Mouse (Mus musculus) intestine, embryonic 14.5 days (tissue): ENCODE data around the gene Mknk1. TPM values are rescaled to one million over a fixed set of nuclear protein-coding genes. Genes with fewer than 3 reads are reported as not detected.

ENCODE experiments used
- ATAC-seq: fragments of 200-750 bp; cut with Nextera tagmentation; replicated peaks from 2 replicates; pipeline ENCODE4 v1.8.0; 2017; ENCODE audit warnings: low read depth, moderate number of reproducible peaks, moderate TSS enrichment, moderate library complexity; ENCODE audit not compliant: low FRiP score, low TSS enrichment
- DNase-seq: peaks from one replicate; pipeline ENCODE4 v3.0.0-alpha.2; 2018; ENCODE audit warnings: low spot score
- H3K27ac ChIP-seq: fragments of 300-500 bp; sonication (generic); 2 replicates; pipeline ENCODE4 v1.5.1; 2014; ENCODE audit warnings: low read depth, mild to moderate bottlenecking, control low read depth
- H3K27me3 ChIP-seq: fragments of 300-500 bp; sonication (generic); replicated peaks from 2 replicates; pipeline ENCODE4 v1.6.1; 2014; ENCODE audit warnings: low read length, control low read depth; ENCODE audit not compliant: control insufficient read depth, insufficient read depth
- H3K36me3 ChIP-seq: fragments of 300-500 bp; sonication (generic); 2 replicates; pipeline ENCODE4 v1.6.1; 2014; ENCODE audit warnings: low read length, control low read depth; ENCODE audit not compliant: control insufficient read depth, insufficient read depth
- H3K4me1 ChIP-seq: fragments of 300-500 bp; sonication (generic); replicated peaks from 2 replicates; pipeline ENCODE4 v1.6.1; 2014; ENCODE audit warnings: low read length, control low read depth, mixed read lengths; ENCODE audit not compliant: control insufficient read depth, insufficient read depth
- H3K4me2 ChIP-seq: fragments of 300-500 bp; sonication (generic); 2 replicates; pipeline ENCODE4 v1.6.1; 2014; ENCODE audit warnings: low read length
- H3K4me3 ChIP-seq: fragments of 300-500 bp; sonication (generic); 2 replicates; pipeline ENCODE4 v1.5.1; 2014; ENCODE audit warnings: low read depth, low read length, control low read depth, mixed read lengths
- H3K9ac ChIP-seq: fragments of 300-500 bp; sonication (generic); 2 replicates; pipeline ENCODE4 v1.6.1; 2014; ENCODE audit warnings: mild to moderate bottlenecking, low read length
- H3K9me3 ChIP-seq: fragments of 300-500 bp; sonication (generic); 2 replicates; pipeline ENCODE4 v1.6.1; 2016; ENCODE audit warnings: low read length, control low read depth; ENCODE audit not compliant: control insufficient read depth
- whole genome bisulfite sequencing: fragments of 180-500 bp; shearing (Covaris S2); extraction: QIAGEN DNeasy Blood & Tissue Kit; methylation state at CpG from one replicate; pipeline ENCODE4 v1.1.7; 2014; 5-methylcytosine and 5-hydroxymethylcytosine counted together
- polyA plus RNA-seq: library from polyadenylated mRNA; unstranded; fragments of >200 nt; fragmentation: Nextera tagmentation; extraction: Ambion mirVana; gene quantifications from 2 replicates; pipeline ENCODE4 v1.2.1, GENCODE M21; 2014

Gene Mknk1
- polyA plus RNA-seq, 1 experiment from 2014 or later, result 24.7 TPM

DNA sequence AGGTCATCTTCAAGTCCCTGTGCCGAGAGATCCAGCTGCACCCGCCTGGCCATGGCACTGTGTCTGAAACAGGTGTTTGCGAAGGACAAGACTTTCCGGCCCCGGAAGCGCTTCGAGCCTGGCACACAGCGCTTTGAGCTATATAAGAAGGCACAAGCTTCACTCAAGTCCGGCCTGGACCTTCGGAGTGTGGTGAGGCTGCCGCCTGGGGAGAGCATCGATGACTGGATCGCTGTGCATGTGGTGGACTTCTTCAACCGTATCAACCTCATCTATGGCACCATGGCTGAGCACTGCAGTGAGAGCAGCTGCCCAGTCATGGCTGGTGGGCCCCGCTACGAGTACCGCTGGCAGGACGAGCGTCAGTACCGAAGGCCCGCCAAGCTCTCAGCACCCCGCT lies 7.8 kb upstream of the Mknk1 start:
- WGBS, result 94% methylated on average over 22 of the region's 22 CpGs
- Histone ChIP-seq H3K4me2 (no peak overlapping the region), H3K9me3 (no peaks in the 10 kb centered on the region), H3K4me3 (no peak overlapping the region), H3K27me3 (no peaks in the 10 kb centered on the region), H3K9ac (no peak overlapping the region), H3K36me3 (peaks cover 25% of the 10 kb centered on the region), H3K4me1 (no peaks in the 10 kb centered on the region; the same call in 1 of the 2 replicates), H3K27ac (no peak overlapping the region)
- ATAC-seq (no peak), DNase-seq (no peak)

- H3K27ac ChIP-seq, result no peak overlapping the region
- peaks cover 25% of the 10 kb centered on the region for H3K36me3 ChIP-seq
- DNase-seq (no peak), ATAC-seq (no peak)
- H3K4me2 ChIP-seq, result no peak overlapping the region
- no peak overlapping the region for H3K9ac ChIP-seq
- H3K4me3 ChIP-seq, result no peak overlapping the region
- H3K9me3 ChIP-seq, result no peaks in the 10 kb centered on the region
- WGBS, result 61% methylated on average over 2 of the region's 2 CpGs
- no peaks in the 10 kb centered on the region for H3K27me3 ChIP-seq
- H3K4me1 ChIP-seq, result no peaks in the 10 kb centered on the region; the same call in 1 of the 2 replicates
These were observed 7.0 kb upstream of the Mknk1 start for GRCm38 (mm10) chr4:115832040-115832439.

DNA sequence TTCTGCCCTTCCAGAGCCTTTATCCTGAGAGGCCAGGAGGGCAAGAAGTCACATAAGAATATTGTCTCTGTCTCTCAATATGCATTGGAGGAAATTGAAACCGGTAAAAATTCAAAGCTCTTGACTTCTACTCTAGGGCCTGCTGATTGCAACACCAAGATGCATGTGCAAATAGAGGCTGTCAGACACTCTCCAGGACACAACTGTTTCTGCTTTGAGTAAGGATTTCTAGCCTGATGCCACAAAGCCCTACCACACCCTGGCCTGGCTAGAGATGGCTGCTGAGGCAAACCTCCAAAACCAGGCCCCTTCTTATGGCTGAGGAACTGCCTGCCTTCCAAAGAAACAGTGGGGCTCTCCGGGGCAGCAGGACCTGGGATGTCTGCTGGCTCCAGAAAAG lies 3.4 kb upstream of the Mknk1 start:
- H3K27me3 ChIP-seq, result no peaks in the 10 kb centered on the region
- no peak overlapping the region for H3K4me2 ChIP-seq
- H3K4me1 ChIP-seq, result peaks cover 9% of the 10 kb centered on the region; the same call in 1 of the 2 replicates
- no peak for DNase-seq
- H3K27ac ChIP-seq, result no peak overlapping the region
- no peak for ATAC-seq
- H3K9ac ChIP-seq, result no peak overlapping the region
- no peak overlapping the region for H3K4me3 ChIP-seq
- 66% methylated on average over 2 of the region's 2 CpGs for WGBS
- H3K36me3 ChIP-seq, result peaks cover 25% of the 10 kb centered on the region
- no peaks in the 10 kb centered on the region for H3K9me3 ChIP-seq

DNA sequence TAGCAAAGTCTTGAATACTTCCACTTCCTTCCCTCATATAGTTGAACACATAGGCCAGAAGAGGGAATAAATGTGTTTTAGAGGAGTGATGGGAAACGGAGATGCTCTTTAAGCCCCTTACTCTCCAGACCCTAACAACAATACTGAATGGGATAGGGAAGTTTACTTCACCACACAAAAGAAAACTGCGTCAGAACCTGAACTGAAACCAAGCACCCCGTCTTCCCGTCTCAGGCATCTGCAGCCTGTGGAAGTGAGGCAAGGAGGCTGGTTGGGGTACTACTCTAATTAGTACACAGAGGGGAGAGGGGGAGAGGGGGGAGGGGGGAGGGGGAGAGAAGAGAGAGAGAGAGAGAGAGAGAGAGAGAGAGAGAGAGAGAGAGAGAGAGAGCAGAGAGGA lies 802 bp upstream of the Mknk1 start:
- Histone ChIP-seq H3K9me3 (no peaks in the 10 kb centered on the region), H3K27ac (no peak overlapping the region), H3K27me3 (no peaks in the 10 kb centered on the region), H3K36me3 (peaks cover 9% of the 10 kb centered on the region), H3K4me2 (peak overlapping the region; percentile 78; the same call in 1 of the 2 replicates), H3K9ac (no peak overlapping the region), H3K4me1 (peaks cover 9% of the 10 kb centered on the region; the same call in 1 of the 2 replicates), H3K4me3 (no peak overlapping the region)
- WGBS, result 60% methylated on average over 4 of the region's 4 CpGs
- DNase-seq (no peak), ATAC-seq (no peak)

DNA sequence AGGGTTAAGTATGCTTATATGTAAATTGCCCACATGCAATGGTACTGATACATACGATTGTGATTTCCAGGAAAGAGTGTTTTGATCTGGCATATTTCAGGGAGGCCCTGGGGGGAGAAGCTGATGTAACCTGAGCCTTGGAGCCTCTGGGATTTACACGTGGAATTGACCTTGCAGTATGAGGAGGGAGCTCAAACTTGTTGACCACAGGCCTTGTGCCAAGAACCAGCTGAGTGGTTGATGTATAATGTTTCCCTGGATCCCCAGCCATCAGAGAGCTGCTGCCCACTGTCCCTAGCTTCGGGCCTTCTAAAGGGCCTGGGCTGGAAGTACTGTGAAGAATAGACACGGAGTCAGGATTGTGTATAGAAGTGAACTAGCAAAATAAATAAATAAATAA lies 958 bp downstream of the Mknk1 start:
- WGBS, result 42% methylated on average over 4 of the region's 4 CpGs
- ATAC-seq (no peak), DNase-seq (no peak)
- H3K36me3 ChIP-seq, result no peaks in the 10 kb centered on the region
- no peaks in the 10 kb centered on the region for H3K27me3 ChIP-seq
- H3K9me3 ChIP-seq, result no peaks in the 10 kb centered on the region
- H3K4me3 ChIP-seq, result peak overlapping the region; percentile 71
- no peak overlapping the region for H3K27ac ChIP-seq
- H3K9ac ChIP-seq, result no peak overlapping the region
- H3K4me2 ChIP-seq, result peak overlapping the region; percentile 78
- H3K4me1 ChIP-seq, result peaks cover 9% of the 10 kb centered on the region; the same call in 1 of the 2 replicates

- Histone ChIP-seq H3K9ac (no peak overlapping the region), H3K4me2 (no peak overlapping the region), H3K9me3 (no peaks in the 10 kb centered on the region), H3K4me3 (no peak overlapping the region), H3K27ac (no peak overlapping the region), H3K27me3 (no peaks in the 10 kb centered on the region), H3K4me1 (peaks cover 9% of the 10 kb centered on the region; the same call in 1 of the 2 replicates), H3K36me3 (no peaks in the 10 kb centered on the region)
- 92% methylated on average over 4 of the region's 4 CpGs for WGBS
- ATAC-seq (no peak), DNase-seq (no peak)
These were observed 1.8 kb downstream of the Mknk1 start for GRCm38 (mm10) chr4:115840842-115841241.

DNA sequence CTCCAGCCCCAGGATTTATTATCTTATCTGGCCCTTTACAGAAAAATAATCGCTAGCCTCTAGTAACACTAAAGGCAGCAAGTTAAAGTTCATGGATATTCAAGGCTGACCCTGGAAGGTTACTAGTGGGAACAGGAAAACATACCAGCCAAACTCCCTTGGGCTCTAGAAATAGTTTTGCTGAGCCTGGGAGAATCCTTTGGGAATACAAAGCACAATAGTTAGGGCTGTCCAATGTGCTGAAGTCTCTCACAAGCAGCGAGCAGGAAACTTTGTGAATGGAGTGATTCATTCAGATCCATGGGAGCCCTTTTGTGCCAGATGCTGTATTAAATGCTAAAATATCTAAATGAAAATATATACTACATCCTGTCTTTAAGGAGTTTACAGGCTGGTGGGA lies 7.7 kb downstream of the Mknk1 start:
- no peak overlapping the region for H3K9ac ChIP-seq
- H3K4me1 ChIP-seq, result no peaks in the 10 kb centered on the region
- H3K36me3 ChIP-seq, result peaks cover 26% of the 10 kb centered on the region
- WGBS, result 54% methylated on average over 2 of the region's 2 CpGs
- DNase-seq (no peak), ATAC-seq (no peak)
- H3K27ac ChIP-seq, result no peak overlapping the region
- no peak overlapping the region for H3K4me2 ChIP-seq
- H3K4me3 ChIP-seq, result no peak overlapping the region
- no peaks in the 10 kb centered on the region for H3K9me3 ChIP-seq
- no peaks in the 10 kb centered on the region for H3K27me3 ChIP-seq

DNA sequence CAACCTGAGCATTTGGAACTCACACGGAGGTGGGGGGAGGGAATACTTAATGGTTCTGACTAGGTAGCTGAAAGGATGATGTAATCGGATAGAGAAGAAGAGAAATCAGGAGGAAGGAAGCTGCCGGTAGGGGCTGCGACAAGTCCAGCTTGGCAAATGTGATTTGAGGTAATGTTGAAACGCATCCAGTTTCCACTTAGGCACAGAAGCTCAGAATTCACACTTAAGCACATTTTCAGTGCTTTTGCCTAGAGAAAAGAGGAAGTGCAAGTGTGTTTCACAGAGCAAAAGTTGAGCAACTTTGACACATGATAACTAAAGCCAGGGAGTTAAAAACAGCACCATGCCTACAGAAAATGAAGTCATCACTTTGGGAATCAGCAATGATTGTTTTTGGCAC lies 8.4 kb downstream of the Mknk1 start:
- H3K27me3 ChIP-seq, result no peaks in the 10 kb centered on the region
- 59% methylated on average over 5 of the region's 5 CpGs for WGBS
- H3K9me3 ChIP-seq, result no peaks in the 10 kb centered on the region
- H3K9ac ChIP-seq, result no peak overlapping the region
- H3K4me2 ChIP-seq, result no peak overlapping the region
- DNase-seq (no peak), ATAC-seq (no peak)
- H3K36me3 ChIP-seq, result peaks cover 26% of the 10 kb centered on the region
- H3K4me1 ChIP-seq, result no peaks in the 10 kb centered on the region
- no peak overlapping the region for H3K4me3 ChIP-seq
- H3K27ac ChIP-seq, result no peak overlapping the region

DNA sequence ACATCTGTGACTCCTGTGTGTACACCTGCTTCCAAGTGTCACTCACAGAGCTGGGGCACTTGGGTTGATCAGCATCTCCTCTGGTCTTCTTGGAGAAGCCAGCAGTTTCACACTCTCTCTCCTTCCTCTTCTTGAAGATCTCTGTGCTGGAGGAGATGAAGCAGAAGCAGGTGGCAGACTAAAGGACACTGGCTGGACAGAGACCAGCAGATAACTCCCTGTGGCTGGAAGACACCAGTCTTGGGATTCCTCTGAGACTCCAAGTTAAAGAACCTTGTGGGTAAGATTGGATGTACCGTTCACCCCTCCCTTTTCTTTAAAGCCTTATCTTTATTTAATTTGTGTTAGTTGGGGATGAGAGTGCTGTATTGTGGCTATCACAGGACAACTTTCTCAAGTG lies 9.1 kb downstream of the Mknk1 start:
- Histone ChIP-seq H3K27me3 (no peaks in the 10 kb centered on the region), H3K4me3 (no peak overlapping the region), H3K27ac (no peak overlapping the region), H3K4me1 (no peaks in the 10 kb centered on the region), H3K4me2 (no peak overlapping the region), H3K36me3 (peaks cover 26% of the 10 kb centered on the region), H3K9me3 (no peaks in the 10 kb centered on the region), H3K9ac (no peak overlapping the region)
- 89% methylated on average over 1 of the region's 1 CpGs for WGBS
- DNase-seq (no peak), ATAC-seq (no peak)
